Mouse (Mus musculus) liver, embryonic 15.5 days (tissue): ENCODE results near the gene Olfr123. TPM values are rescaled to one million over a fixed set of nuclear protein-coding genes. Genes with fewer than 3 reads are reported as not detected.

ENCODE experiments used
- ATAC-seq: fragments of 200-750 bp; cut with Nextera tagmentation; 2 replicates; pipeline ENCODE4 v1.8.0; 2017; ENCODE audit warnings: moderate number of reproducible peaks, mild to moderate bottlenecking, moderate library complexity; ENCODE audit not compliant: insufficient read depth
- H3K27ac ChIP-seq: fragments of 300-500 bp; sonication (generic); replicated peaks from 2 replicates; pipeline ENCODE4 v1.5.1; 2015; ENCODE audit warnings: mild to moderate bottlenecking, inconsistent platforms
- H3K27me3 ChIP-seq: fragments of 300-500 bp; sonication (generic); 2 replicates; pipeline ENCODE4 v1.6.1; 2015; ENCODE audit warnings: mild to moderate bottlenecking, inconsistent platforms
- H3K36me3 ChIP-seq: fragments of 300-500 bp; sonication (generic); replicated peaks from 2 replicates; pipeline ENCODE4 v1.6.1; 2015; ENCODE audit warnings: moderate library complexity, mild to moderate bottlenecking, inconsistent platforms
- H3K4me1 ChIP-seq: fragments of 300-500 bp; sonication (generic); replicated peaks from 2 replicates; pipeline ENCODE4 v1.6.1; 2015; ENCODE audit warnings: inconsistent platforms
- H3K4me2 ChIP-seq: fragments of 300-500 bp; sonication (generic); 2 replicates; pipeline ENCODE4 v1.6.1; 2015; ENCODE audit warnings: moderate library complexity, mild to moderate bottlenecking, inconsistent platforms
- H3K4me3 ChIP-seq: fragments of 300-500 bp; sonication (generic); replicated peaks from 2 replicates; pipeline ENCODE4 v1.5.1; 2015; ENCODE audit warnings: mild to moderate bottlenecking, inconsistent platforms
- H3K9ac ChIP-seq: fragments of 300-500 bp; sonication (generic); 2 replicates; pipeline ENCODE4 v1.6.1; 2015; ENCODE audit warnings: moderate library complexity, mild to moderate bottlenecking, inconsistent platforms
- H3K9me3 ChIP-seq: fragments of 300-500 bp; sonication (generic); replicated peaks from 2 replicates; pipeline ENCODE4 v1.6.1; 2016; ENCODE audit warnings: inconsistent platforms
- WGBS: fragments of 180-500 bp; shearing (Covaris S2); methylation state at CpG from one replicate; pipeline ENCODE4 v1.1.7; 2015; ENCODE audit warnings: mixed read lengths; ENCODE audit not compliant: insufficient replicate concordance; 5-methylcytosine and 5-hydroxymethylcytosine counted together
- polyA plus RNA-seq: library from polyadenylated mRNA; unstranded; fragments of >200 nt; fragmentation: Nextera tagmentation; extraction: Ambion mirVana; gene quantifications from 2 replicates; pipeline ENCODE4 v1.2.1, GENCODE M21; 2015

Gene Olfr123
- polyA plus RNA-seq = not detected in 2 replicates

GRCm38 (mm10) chr17:37793229-37793628, at the start of gene Olfr123:
TSS of gene Olfr123 (plus strand) at chr17:37793529.
- ATAC-seq = no peak
- H3K4me3 ChIP-seq = no peak within 1 kb of the TSS
- H3K4me2 ChIP-seq = no peak within 1 kb of the TSS
- H3K27me3 ChIP-seq = no peaks in the 10 kb centered on the region
- H3K4me1 ChIP-seq = no peaks in the 10 kb centered on the region
- no peaks in the 10 kb centered on the region for H3K9me3 ChIP-seq
- H3K9ac ChIP-seq = no peak within 1 kb of the TSS
- no peaks in the 10 kb centered on the region for H3K36me3 ChIP-seq
- 64% methylated on average over 2 of the region's 2 CpGs for WGBS
- no peak within 1 kb of the TSS for H3K27ac ChIP-seq

- H3K4me3 ChIP-seq = no peak within 1 kb of the TSS
- ATAC-seq = no peak
- H3K4me2 ChIP-seq = no peak within 1 kb of the TSS
- no peak within 1 kb of the TSS for H3K9ac ChIP-seq
- no peaks in the 10 kb centered on the region for H3K36me3 ChIP-seq
- WGBS = 61% methylated on average over 4 of the region's 4 CpGs
- no peaks in the 10 kb centered on the region for H3K4me1 ChIP-seq
- no peak within 1 kb of the TSS for H3K27ac ChIP-seq
- no peaks in the 10 kb centered on the region for H3K9me3 ChIP-seq
- no peaks in the 10 kb centered on the region for H3K27me3 ChIP-seq
Measured at GRCm38 (mm10) chr17:37768307-37768706, 25.0 kb upstream of the Olfr123 start, which contains the start of gene Olfr122. TSS of gene Olfr122 (plus strand) at chr17:37768607.

GRCm38 (mm10) chr17:37799588-37799987, 6.3 kb downstream of the Olfr123 start, which contains the start of gene Olfr124:
TSS of gene Olfr124 (plus strand) at chr17:37799888.
- Histone ChIP-seq H3K9me3 (no peaks in the 10 kb centered on the region), H3K27me3 (no peaks in the 10 kb centered on the region), H3K9ac (no peak within 1 kb of the TSS), H3K4me1 (no peaks in the 10 kb centered on the region), H3K4me3 (no peak within 1 kb of the TSS), H3K27ac (no peak within 1 kb of the TSS), H3K4me2 (no peak within 1 kb of the TSS), H3K36me3 (no peaks in the 10 kb centered on the region)
- no peak for ATAC-seq
- 59% methylated on average over 3 of the region's 3 CpGs for WGBS

GRCm38 (mm10) chr17:37832649-37833048, 39.3 kb downstream of the Olfr123 start, which contains the start of gene Olfr125:
TSS of gene Olfr125 (plus strand) at chr17:37832949.
- Histone ChIP-seq H3K36me3 (no peaks in the 10 kb centered on the region), H3K4me2 (no peak within 1 kb of the TSS), H3K4me3 (no peak within 1 kb of the TSS), H3K27ac (no peak within 1 kb of the TSS), H3K9ac (no peak within 1 kb of the TSS), H3K9me3 (no peaks in the 10 kb centered on the region), H3K4me1 (no peaks in the 10 kb centered on the region), H3K27me3 (no peaks in the 10 kb centered on the region)
- no peak for ATAC-seq

- Histone ChIP-seq H3K4me3 (no peak within 1 kb of the TSS), H3K9me3 (no peaks in the 10 kb centered on the region), H3K27me3 (no peaks in the 10 kb centered on the region), H3K9ac (no peak within 1 kb of the TSS), H3K4me2 (no peak within 1 kb of the TSS), H3K4me1 (no peaks in the 10 kb centered on the region), H3K27ac (no peak within 1 kb of the TSS), H3K36me3 (no peaks in the 10 kb centered on the region)
- no peak for ATAC-seq
Measured at GRCm38 (mm10) chr17:37847183-37847582, 53.9 kb downstream of the Olfr123 start, which contains the start of gene Olfr126. TSS of gene Olfr126 (plus strand) at chr17:37847483.

Other genes starting within 250 kb of the Olfr123 start
- not detected in 2 replicates for gene Olfr112, start 224.1 kb upstream of the Olfr123 start, polyA plus RNA-seq
- not detected in 2 replicates for gene Olfr113, start 215.9 kb upstream of the Olfr123 start, polyA plus RNA-seq
- gene Olfr114, start 200.8 kb upstream of the Olfr123 start, polyA plus RNA-seq = not detected in 2 replicates
- not detected in 2 replicates for gene Olfr115, start 166.4 kb upstream of the Olfr123 start, polyA plus RNA-seq
- gene Olfr116, start 166.3 kb upstream of the Olfr123 start, polyA plus RNA-seq = not detected in 2 replicates
- gene Olfr117, start 129.7 kb upstream of the Olfr123 start, polyA plus RNA-seq = not detected in 2 replicates
- gene Olfr118, start 126.5 kb upstream of the Olfr123 start, polyA plus RNA-seq = not detected in 2 replicates
- not detected in 2 replicates for gene Olfr119, start 97.0 kb upstream of the Olfr123 start, polyA plus RNA-seq
- gene Olfr120, start 71.7 kb upstream of the Olfr123 start, polyA plus RNA-seq = not detected in 2 replicates
- not detected in 2 replicates for gene Olfr121, start 44.7 kb upstream of the Olfr123 start, polyA plus RNA-seq
- not detected in 2 replicates for gene Olfr122, start 24.9 kb upstream of the Olfr123 start, polyA plus RNA-seq
- not detected in 2 replicates for gene Olfr124, start 6.4 kb downstream of the Olfr123 start, polyA plus RNA-seq
- gene Olfr125, start 39.4 kb downstream of the Olfr123 start, polyA plus RNA-seq = not detected in 2 replicates
- not detected in 2 replicates for gene Olfr126, start 54.0 kb downstream of the Olfr123 start, polyA plus RNA-seq
- gene Olfr127, start 106.9 kb downstream of the Olfr123 start, polyA plus RNA-seq = not detected in 2 replicates
- not detected in 2 replicates for gene Olfr128, start 127.0 kb downstream of the Olfr123 start, polyA plus RNA-seq
- not detected in 2 replicates for gene Olfr761, start 159.6 kb downstream of the Olfr123 start, polyA plus RNA-seq